Mouse (Mus musculus) urinary bladder, postnatal 14 days (tissue): ENCODE results near the gene Iqce.

Experiments used
- DNase-seq: peaks from one replicate; pipeline ENCODE4 v3.0.0; 2021; ENCODE audit warnings: low spot score

Gene Iqce

GRCm38 (mm10) chr5:140661427-140661826 is 40.8 kb downstream of the Iqce start:
- DNase-seq, result peak; percentile 56

- no peak for DNase-seq
These were observed 41.8 kb downstream of the Iqce start for GRCm38 (mm10) chr5:140660398-140660797.

- DNase-seq, result peak; percentile 44
These were observed 42.4 kb downstream of the Iqce start for GRCm38 (mm10) chr5:140659607-140660272.

- DNase-seq, result no peak
These were observed 47.9 kb downstream of the Iqce start for GRCm38 (mm10) chr5:140654096-140654845.

- no peak for DNase-seq
These were observed 49.6 kb downstream of the Iqce start for GRCm38 (mm10) chr5:140652587-140652986.

GRCm38 (mm10) chr5:140651231-140651630 is 50.9 kb downstream of the Iqce start:
- no peak for DNase-seq

- no peak for DNase-seq
These were observed 52.2 kb downstream of the Iqce start for GRCm38 (mm10) chr5:140649881-140650414.

GRCm38 (mm10) chr5:140649101-140649667 is 53.0 kb downstream of the Iqce start:
- DNase-seq, result peak; percentile 99

GRCm38 (mm10) chr5:140648519-140649100 is 53.6 kb downstream of the Iqce start, which contains the start of gene Ttyh3:
TSS of gene Ttyh3 (minus strand) at chr5:140649031.
- no peak for DNase-seq

- no peak for DNase-seq
These were observed 54.2 kb downstream of the Iqce start for GRCm38 (mm10) chr5:140647821-140648518.

- DNase-seq, result no peak
These were observed 55.0 kb downstream of the Iqce start for GRCm38 (mm10) chr5:140647031-140647760.

GRCm38 (mm10) chr5:140646171-140646570 is 56.0 kb downstream of the Iqce start:
- no peak for DNase-seq

GRCm38 (mm10) chr5:140645454-140645853 is 56.7 kb downstream of the Iqce start:
- no peak for DNase-seq

- DNase-seq, result no peak
These were observed 57.4 kb downstream of the Iqce start for GRCm38 (mm10) chr5:140644702-140645201.

GRCm38 (mm10) chr5:140644263-140644662 is 57.9 kb downstream of the Iqce start:
- no peak for DNase-seq

- DNase-seq, result no peak
These were observed 60.1 kb downstream of the Iqce start for GRCm38 (mm10) chr5:140642076-140642475.

GRCm38 (mm10) chr5:140641254-140641928 is 60.8 kb downstream of the Iqce start:
- no peak for DNase-seq

GRCm38 (mm10) chr5:140640812-140641211 is 61.4 kb downstream of the Iqce start:
- DNase-seq, result no peak

- DNase-seq, result no peak
These were observed 62.3 kb downstream of the Iqce start for GRCm38 (mm10) chr5:140639871-140640270.

GRCm38 (mm10) chr5:140639312-140639711 is 62.9 kb downstream of the Iqce start:
- DNase-seq, result no peak
